Mouse (Mus musculus) hematopoietic stem cell, adult 5-6 weeks (primary cell): Measurements from ENCODE around the gene Olfr898. TPM values are rescaled to one million over a fixed set of nuclear protein-coding genes. Genes with fewer than 3 reads are reported as not detected.

ENCODE experiments used
- ATAC-seq, 2 experiments: fragments of 125-278 bp in 1 of 2; replicated peaks in 1 of 2; 2 replicates each; pipeline ENCODE4 v1.8.0; 2016 to 2017; ENCODE audit warnings: inconsistent platforms in 2 of 2, mild to moderate bottlenecking in 2 of 2, moderate number of reproducible peaks in 2 of 2, low read depth in 1 of 2, moderate TSS enrichment in 1 of 2; ENCODE audit not compliant: low FRiP score in 2 of 2, poor library complexity in 2 of 2, severe bottlenecking in 2 of 2, insufficient read depth in 1 of 2, low TSS enrichment in 1 of 2
- total RNA-seq: library from RNA; stranded (forward); fragments of 172-1452, 232-1000 nt; gene quantifications from 2 replicates; pipeline ENCODE4 v1.2.3, GENCODE M21; 2017

Gene Olfr898
- total RNA-seq = not detected in 2 replicates

DNA sequence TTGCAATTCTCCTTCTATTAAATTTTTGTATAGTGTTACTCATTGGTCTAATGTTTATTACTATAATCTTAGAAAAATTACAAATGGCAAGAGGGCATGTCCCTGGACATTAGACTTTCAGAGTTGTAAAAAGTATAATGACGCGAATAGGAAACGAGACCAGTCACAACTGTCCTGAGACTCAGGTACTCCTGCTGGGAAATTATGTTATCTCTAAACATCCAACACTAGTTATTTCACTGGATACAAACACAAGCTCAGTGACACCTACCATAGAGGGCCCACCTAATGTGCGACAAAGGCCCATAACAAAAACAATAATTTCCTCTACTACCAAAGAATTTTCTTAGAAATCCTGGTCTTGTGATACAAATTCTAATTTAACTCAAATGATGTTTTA is at the start of gene Olfr898:
TSS of gene Olfr898 (plus strand) at position 301 of the 400 bp plus-strand sequence.
- no peak for ATAC-seq

- ATAC-seq = no peak
Measured at GRCm38 (mm10) chr9:38328760-38329159, 19.5 kb upstream of the Olfr898 start, which contains the start of gene Olfr25. TSS of gene Olfr25 (plus strand) at chr9:38329060.

DNA sequence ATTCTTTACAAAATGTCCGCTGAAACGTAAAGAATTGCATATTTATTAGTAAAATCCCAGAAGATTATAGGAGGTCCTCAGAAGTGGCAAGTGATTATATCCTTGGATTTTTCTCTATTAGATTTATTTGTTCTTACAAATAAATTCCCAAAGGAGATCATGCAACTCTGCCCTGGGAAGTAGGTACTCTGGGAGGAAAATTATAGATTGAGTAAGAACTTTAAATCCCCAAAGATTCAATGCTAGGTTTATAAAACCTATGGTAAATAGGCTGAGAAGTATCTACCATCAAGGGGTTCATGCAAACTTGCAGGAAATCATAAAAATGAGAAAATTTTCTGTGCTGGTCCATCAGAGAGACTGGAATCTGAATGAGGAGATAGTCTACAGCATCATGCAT is 18.4 kb downstream of the Olfr898 start, which contains the start of gene Olfr250:
TSS of gene Olfr250 (plus strand) at position 301 of the 400 bp plus-strand sequence.
- ATAC-seq = no peak

DNA sequence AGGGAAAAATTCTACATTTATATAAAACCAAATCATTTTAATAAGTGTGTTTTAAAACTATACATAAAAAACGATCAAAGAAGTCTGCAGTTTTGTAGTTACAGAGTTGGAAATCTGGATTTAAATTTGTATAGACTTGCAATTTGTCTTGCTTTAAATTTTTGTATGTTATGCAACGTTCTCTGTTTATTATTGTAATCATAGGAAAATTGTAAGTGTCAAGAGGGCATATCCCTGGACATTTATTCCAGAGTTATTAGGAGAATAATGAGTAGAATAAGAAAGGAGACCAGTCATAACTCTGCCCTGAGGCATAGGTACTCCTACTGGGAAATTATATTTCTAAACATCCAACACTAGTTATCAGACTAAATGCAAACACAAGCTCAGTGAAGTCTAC is 28.6 kb downstream of the Olfr898 start, which contains the start of gene Olfr251:
TSS of gene Olfr251 (plus strand) at position 301 of the 400 bp plus-strand sequence.
- no peak for ATAC-seq

DNA sequence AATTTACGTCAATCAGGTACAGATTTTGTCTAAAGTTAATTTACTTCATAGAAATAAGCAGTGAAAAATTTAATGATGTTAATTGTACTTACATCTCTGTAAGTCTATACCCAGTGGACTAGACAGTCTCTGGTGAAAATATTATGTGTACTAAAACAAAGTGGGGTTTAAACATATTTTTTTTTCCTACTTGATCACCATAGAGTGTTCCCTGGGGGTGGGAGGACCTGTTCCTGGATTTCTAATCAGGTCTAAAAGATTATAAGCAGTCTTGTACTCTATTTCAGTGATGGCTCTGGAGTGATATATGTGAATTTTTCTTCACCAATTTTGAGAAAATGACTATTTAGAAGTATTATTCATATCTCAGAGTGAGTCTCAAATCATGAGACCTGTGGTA is 53.2 kb downstream of the Olfr898 start, which contains the start of gene Olfr147:
TSS of gene Olfr147 (plus strand) at position 301 of the 400 bp plus-strand sequence.
- no peak for ATAC-seq

Other genes starting within 250 kb of the Olfr898 start
- gene Olfr888, start 240.3 kb upstream of the Olfr898 start, total RNA-seq = not detected in 2 replicates
- gene Olfr889, start 233.2 kb upstream of the Olfr898 start, total RNA-seq = not detected in 2 replicates
- gene Olfr890, start 205.9 kb upstream of the Olfr898 start, total RNA-seq = not detected in 2 replicates
- not detected in 2 replicates for gene Olfr891, start 167.6 kb upstream of the Olfr898 start, total RNA-seq
- not detected in 2 replicates for gene Olfr893, start 140.0 kb upstream of the Olfr898 start, total RNA-seq
- not detected in 2 replicates for gene Olfr894, start 130.4 kb upstream of the Olfr898 start, total RNA-seq
- gene Olfr143, start 95.6 kb upstream of the Olfr898 start, total RNA-seq = not detected in 2 replicates
- gene Olfr895, start 80.6 kb upstream of the Olfr898 start, total RNA-seq = not detected in 2 replicates
- not detected in 2 replicates for gene Olfr896-ps1, start 57.3 kb upstream of the Olfr898 start, total RNA-seq
- gene Olfr25, start 19.4 kb upstream of the Olfr898 start, total RNA-seq = not detected in 2 replicates
- gene Olfr250, start 18.5 kb downstream of the Olfr898 start, total RNA-seq = not detected in 2 replicates
- gene Olfr251, start 28.7 kb downstream of the Olfr898 start, total RNA-seq = not detected in 2 replicates
- not detected in 2 replicates for gene Olfr147, start 53.3 kb downstream of the Olfr898 start, total RNA-seq
- gene Olfr901, start 81.0 kb downstream of the Olfr898 start, total RNA-seq = not detected in 2 replicates
- gene Olfr902, start 99.2 kb downstream of the Olfr898 start, total RNA-seq = not detected in 2 replicates
- gene Olfr904, start 114.7 kb downstream of the Olfr898 start, total RNA-seq = not detected in 2 replicates
- not detected in 2 replicates for gene Olfr905, start 122.7 kb downstream of the Olfr898 start, total RNA-seq
- gene Olfr906, start 138.7 kb downstream of the Olfr898 start, total RNA-seq = not detected in 2 replicates
- gene Olfr907, start 147.4 kb downstream of the Olfr898 start, total RNA-seq = not detected in 2 replicates
- gene Olfr911-ps1, start 173.2 kb downstream of the Olfr898 start, total RNA-seq = not detected in 2 replicates
- gene Olfr910, start 189.4 kb downstream of the Olfr898 start, total RNA-seq = not detected in 2 replicates
- gene Olfr912, start 231.8 kb downstream of the Olfr898 start, total RNA-seq = not detected in 2 replicates
- not detected in 2 replicates for gene Olfr913, start 244.3 kb downstream of the Olfr898 start, total RNA-seq